Mouse (Mus musculus): Measurements from ENCODE around the gene 1700010B08Rik. TPM values are rescaled to one million over a fixed set of nuclear protein-coding genes. Genes with fewer than 3 reads are reported as not detected.

Gene 1700010B08Rik
- polyA plus RNA-seq, 1 experiment from 2014 or later, result not detected

GRCm38 (mm10) chr2:173724382-173724781 lies 5.2 kb downstream of the 1700010B08Rik start:
- Histone ChIP-seq H3K27ac (replicated peaks) (no peak overlapping the region), H3K36me3 (no peaks in the 10 kb centered on the region), H3K9me3 (replicated peaks) (no peaks in the 10 kb centered on the region), H3K4me2 (replicated peaks) (peak overlapping the region; percentile 31; the same call in 1 of the 2 replicates), H3K4me3 (replicated peaks) (no peak overlapping the region), H3K27me3 (no peaks in the 10 kb centered on the region), H3K9ac (no peak overlapping the region), H3K4me1 (peaks cover 5% of the 10 kb centered on the region; the same call in 1 of the 2 replicates)
- ATAC-seq (ENCODE audit: insufficient number of reproducible peaks, low FRiP score, low TSS enrichment, low read depth), result no peak
- WGBS, result 21% methylated on average over 14 of the region's 14 CpGs

- H3K4me3 ChIP-seq (replicated peaks), result no peak overlapping the region
- H3K4me2 ChIP-seq (replicated peaks), result no peak overlapping the region
- H3K9me3 ChIP-seq (replicated peaks), result no peaks in the 10 kb centered on the region
- no peak for ATAC-seq (ENCODE audit: insufficient number of reproducible peaks, low FRiP score, low TSS enrichment, low read depth)
- H3K36me3 ChIP-seq, result no peaks in the 10 kb centered on the region
- no peak overlapping the region for H3K27ac ChIP-seq (replicated peaks)
- WGBS, result 67% methylated on average over 14 of the region's 15 CpGs
- peaks cover 5% of the 10 kb centered on the region for H3K4me1 ChIP-seq
- H3K27me3 ChIP-seq, result no peaks in the 10 kb centered on the region
- H3K9ac ChIP-seq, result no peak overlapping the region
These were observed 6.0 kb downstream of the 1700010B08Rik start for GRCm38 (mm10) chr2:173724940-173725807.

GRCm38 (mm10) chr2:173725819-173726218 lies 6.6 kb downstream of the 1700010B08Rik start:
- Histone ChIP-seq H3K4me3 (replicated peaks) (no peak overlapping the region), H3K27ac (replicated peaks) (no peak overlapping the region), H3K27me3 (no peaks in the 10 kb centered on the region), H3K9ac (no peak overlapping the region), H3K9me3 (replicated peaks) (no peaks in the 10 kb centered on the region), H3K36me3 (no peaks in the 10 kb centered on the region), H3K4me2 (replicated peaks) (no peak overlapping the region), H3K4me1 (peaks cover 9% of the 10 kb centered on the region)
- ATAC-seq (ENCODE audit: insufficient number of reproducible peaks, low FRiP score, low TSS enrichment, low read depth), result no peak
- WGBS, result 92% methylated on average over 4 of the region's 4 CpGs

- no peak overlapping the region for H3K9ac ChIP-seq
- no peaks in the 10 kb centered on the region for H3K9me3 ChIP-seq (replicated peaks)
- peaks cover 4% of the 10 kb centered on the region for H3K4me1 ChIP-seq
- H3K4me3 ChIP-seq (replicated peaks), result no peak overlapping the region
- H3K27me3 ChIP-seq, result no peaks in the 10 kb centered on the region
- 9% methylated on average over 9 of the region's 9 CpGs for WGBS
- H3K36me3 ChIP-seq, result no peaks in the 10 kb centered on the region
- no peak overlapping the region for H3K4me2 ChIP-seq (replicated peaks)
- ATAC-seq (ENCODE audit: insufficient number of reproducible peaks, low FRiP score, low TSS enrichment, low read depth), result no peak
- H3K27ac ChIP-seq (replicated peaks), result no peak overlapping the region
These were observed 11.3 kb downstream of the 1700010B08Rik start for GRCm38 (mm10) chr2:173730444-173730966.

GRCm38 (mm10) chr2:173734426-173734825 lies 15.2 kb downstream of the 1700010B08Rik start:
- no peak overlapping the region for H3K27ac ChIP-seq (replicated peaks)
- H3K4me3 ChIP-seq (replicated peaks), result no peak overlapping the region
- H3K9ac ChIP-seq, result no peak overlapping the region
- WGBS, result 34% methylated on average over 2 of the region's 2 CpGs
- H3K4me2 ChIP-seq (replicated peaks), result no peak overlapping the region
- H3K9me3 ChIP-seq (replicated peaks), result no peaks in the 10 kb centered on the region
- H3K27me3 ChIP-seq, result no peaks in the 10 kb centered on the region
- peaks cover 5% of the 10 kb centered on the region; the same call in 1 of the 2 replicates for H3K36me3 ChIP-seq
- ATAC-seq (ENCODE audit: insufficient number of reproducible peaks, low FRiP score, low TSS enrichment, low read depth), result no peak
- peaks cover 19% of the 10 kb centered on the region for H3K4me1 ChIP-seq

GRCm38 (mm10) chr2:173737222-173737989 lies 18.2 kb downstream of the 1700010B08Rik start, which contains the start of gene Vapb:
Vapb (plus strand) TSS chr2:173737511.
- peak; percentile 99 for ATAC-seq (ENCODE audit: insufficient number of reproducible peaks, low FRiP score, low TSS enrichment, low read depth)
- peak within 1 kb of the TSS; percentile 88 for H3K9ac ChIP-seq
- H3K9me3 ChIP-seq (replicated peaks), result no peaks in the 10 kb centered on the region
- H3K36me3 ChIP-seq, result peaks cover 5% of the 10 kb centered on the region; the same call in 1 of the 2 replicates
- WGBS, result under 1% methylated on average over 70 of the region's 70 CpGs
- H3K4me1 ChIP-seq, result peaks cover 26% of the 10 kb centered on the region
- H3K4me2 ChIP-seq (replicated peaks), result peak within 1 kb of the TSS; percentile 68
- peak within 1 kb of the TSS; percentile 80 for H3K4me3 ChIP-seq (replicated peaks)
- no peaks in the 10 kb centered on the region for H3K27me3 ChIP-seq
- peak within 1 kb of the TSS; percentile 83 for H3K27ac ChIP-seq (replicated peaks)

GRCm38 (mm10) chr2:173738232-173738631 lies 19.0 kb downstream of the 1700010B08Rik start:
- Histone ChIP-seq H3K4me3 (replicated peaks) (peak overlapping the region; percentile 80), H3K9ac (peak overlapping the region; percentile 88), H3K9me3 (replicated peaks) (no peaks in the 10 kb centered on the region), H3K4me1 (peaks cover 32% of the 10 kb centered on the region), H3K27ac (replicated peaks) (no peak overlapping the region), H3K36me3 (peaks cover 5% of the 10 kb centered on the region; the same call in 1 of the 2 replicates), H3K27me3 (no peaks in the 10 kb centered on the region), H3K4me2 (replicated peaks) (peak overlapping the region; percentile 68)
- 83% methylated on average over 9 of the region's 9 CpGs for WGBS
- no peak for ATAC-seq (ENCODE audit: insufficient number of reproducible peaks, low FRiP score, low TSS enrichment, low read depth)

- no peaks in the 10 kb centered on the region for H3K27me3 ChIP-seq
- no peak overlapping the region for H3K9ac ChIP-seq
- ATAC-seq (ENCODE audit: insufficient number of reproducible peaks, low FRiP score, low TSS enrichment, low read depth), result no peak
- no peaks in the 10 kb centered on the region for H3K9me3 ChIP-seq (replicated peaks)
- no peak overlapping the region for H3K27ac ChIP-seq (replicated peaks)
- H3K4me1 ChIP-seq, result peaks cover 32% of the 10 kb centered on the region
- H3K4me3 ChIP-seq (replicated peaks), result no peak overlapping the region
- 91% methylated on average over 7 of the region's 7 CpGs for WGBS
- H3K4me2 ChIP-seq (replicated peaks), result no peak overlapping the region
- peaks cover 5% of the 10 kb centered on the region; the same call in 1 of the 2 replicates for H3K36me3 ChIP-seq
These were observed 19.9 kb downstream of the 1700010B08Rik start for GRCm38 (mm10) chr2:173739107-173739506.

- Histone ChIP-seq H3K27me3 (no peaks in the 10 kb centered on the region), H3K9ac (no peak overlapping the region), H3K9me3 (replicated peaks) (peaks cover 5% of the 10 kb centered on the region; the same call in 1 of the 2 replicates), H3K27ac (replicated peaks) (peak overlapping the region; percentile 45), H3K4me1 (peaks cover 32% of the 10 kb centered on the region), H3K4me3 (replicated peaks) (no peak overlapping the region), H3K36me3 (peaks cover 8% of the 10 kb centered on the region; the same call in 1 of the 2 replicates), H3K4me2 (replicated peaks) (peak overlapping the region; percentile 4; the same call in 1 of the 2 replicates)
- ATAC-seq (ENCODE audit: insufficient number of reproducible peaks, low FRiP score, low TSS enrichment, low read depth), result no peak
- 64% methylated on average over 13 of the region's 13 CpGs for WGBS
These were observed 22.9 kb downstream of the 1700010B08Rik start for GRCm38 (mm10) chr2:173742090-173742489.

GRCm38 (mm10) chr2:173742744-173743143 lies 23.5 kb downstream of the 1700010B08Rik start:
- peaks cover 9% of the 10 kb centered on the region; the same call in 1 of the 2 replicates for H3K36me3 ChIP-seq
- no peak overlapping the region for H3K4me2 ChIP-seq (replicated peaks)
- ATAC-seq (ENCODE audit: insufficient number of reproducible peaks, low FRiP score, low TSS enrichment, low read depth), result no peak
- no peak overlapping the region for H3K9ac ChIP-seq
- H3K4me1 ChIP-seq, result peaks cover 32% of the 10 kb centered on the region
- H3K27ac ChIP-seq (replicated peaks), result no peak overlapping the region
- no peak overlapping the region for H3K4me3 ChIP-seq (replicated peaks)
- 83% methylated on average over 9 of the region's 9 CpGs for WGBS
- peaks cover 6% of the 10 kb centered on the region; the same call in 1 of the 2 replicates for H3K9me3 ChIP-seq (replicated peaks)
- no peaks in the 10 kb centered on the region for H3K27me3 ChIP-seq

All from embryonic facial prominence, embryonic 15.5 days (tissue).